Mouse (Mus musculus): Measurements from ENCODE around the gene Tnni1. TPM values are rescaled to one million over a fixed set of nuclear protein-coding genes. Genes with fewer than 3 reads are reported as not detected.

Gene Tnni1
- polyA plus RNA-seq, 1 experiment from 2014 or later, result 58.2 TPM

DNA sequence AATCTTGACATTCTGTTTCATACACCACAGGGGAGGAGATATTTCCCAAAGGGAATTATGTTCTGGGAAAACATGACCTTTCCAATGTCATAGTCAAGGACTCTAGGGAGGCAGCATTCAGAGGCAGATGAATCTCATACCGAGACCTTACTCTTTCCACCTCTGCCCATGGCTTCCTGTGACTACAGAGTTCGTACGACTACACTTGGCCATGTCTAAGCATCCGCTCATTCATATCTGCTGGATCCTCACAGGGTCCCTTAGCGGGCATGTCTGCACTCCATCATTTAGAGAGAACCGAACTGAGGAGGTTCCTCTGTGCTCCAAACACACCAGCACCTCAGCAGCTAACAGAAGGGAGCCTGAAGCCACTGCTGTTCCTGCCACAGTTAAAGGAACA, 59.8 kb downstream of the Tnni1 start:
- no peak overlapping the region for H3K9ac ChIP-seq (ENCODE audit: low read depth, low read length)
- H3K36me3 ChIP-seq (ENCODE audit: control insufficient read depth, insufficient read depth, low read length), result no peaks in the 10 kb centered on the region
- ATAC-seq (replicated peaks; ENCODE audit: low FRiP score), result no peak
- peaks cover under 1% of the 10 kb centered on the region; the same call in 1 of the 2 replicates for H3K4me1 ChIP-seq (replicated peaks; ENCODE audit: control insufficient read depth, insufficient read depth, low read length)
- no peak overlapping the region for H3K4me2 ChIP-seq
- no peaks in the 10 kb centered on the region for H3K9me3 ChIP-seq (ENCODE audit: control insufficient read depth, low read length)
- 0 out of 2 replicates have a peak, but pooled peaks cover 2% of the 10 kb centered on the region for H3K27me3 ChIP-seq (replicated peaks; ENCODE audit: control insufficient read depth, insufficient read depth, low read length)
- no peak for DNase-seq (ENCODE audit: low spot score)
- no peak overlapping the region for H3K4me3 ChIP-seq (ENCODE audit: low read depth, low read length)
- 74% methylated on average over 6 of the region's 6 CpGs for WGBS
- no peak overlapping the region for H3K27ac ChIP-seq (ENCODE audit: low read depth, low read length)

DNA sequence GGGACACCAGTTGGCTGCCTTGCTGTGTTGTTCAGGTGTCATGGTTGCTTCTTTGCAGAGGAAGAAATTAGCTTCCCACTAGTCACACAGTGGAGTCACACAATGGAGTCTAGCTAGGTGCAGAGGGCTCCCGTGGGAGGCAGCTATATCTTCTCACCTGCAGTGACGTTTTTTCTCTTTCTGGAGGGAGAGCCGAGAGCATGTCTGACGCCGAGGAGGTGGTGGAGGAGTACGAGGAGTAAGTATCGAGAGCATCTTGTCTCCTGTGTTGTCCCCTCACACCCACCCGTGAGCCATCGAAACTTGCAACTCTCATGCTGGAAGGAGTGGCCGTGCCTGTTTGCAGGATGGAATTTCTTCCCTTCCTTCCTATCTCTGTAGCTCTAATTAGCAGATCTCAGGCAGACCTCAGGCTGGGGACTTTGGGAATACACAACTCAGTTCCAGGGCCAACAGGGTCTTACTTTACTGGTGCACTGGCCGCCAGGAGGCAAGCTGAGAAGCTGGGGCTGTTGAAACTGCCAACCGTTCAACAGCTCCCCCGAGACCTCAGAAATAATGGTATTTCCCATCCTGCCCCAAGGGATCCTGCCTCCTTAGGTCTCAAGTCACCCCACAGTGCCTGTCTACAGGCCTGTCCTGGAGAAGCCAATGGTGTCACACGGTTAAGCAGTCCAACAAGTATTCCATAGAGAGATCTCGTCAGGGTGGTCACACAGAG, 61.6 kb downstream of the Tnni1 start:
- Histone ChIP-seq H3K36me3 (ENCODE audit: control insufficient read depth, insufficient read depth, low read length) (no peaks in the 10 kb centered on the region), H3K27ac (ENCODE audit: low read depth, low read length) (no peak overlapping the region), H3K4me2 (no peak overlapping the region), H3K4me3 (ENCODE audit: low read depth, low read length) (no peak overlapping the region), H3K4me1 (replicated peaks; ENCODE audit: control insufficient read depth, insufficient read depth, low read length) (peaks cover 5% of the 10 kb centered on the region; the same call in 1 of the 2 replicates), H3K9me3 (ENCODE audit: control insufficient read depth, low read length) (no peaks in the 10 kb centered on the region), H3K27me3 (replicated peaks; ENCODE audit: control insufficient read depth, insufficient read depth, low read length) (0 out of 2 replicates have a peak, but pooled peaks cover 2% of the 10 kb centered on the region), H3K9ac (ENCODE audit: low read depth, low read length) (no peak overlapping the region)
- ATAC-seq (replicated peaks; ENCODE audit: low FRiP score) (no peak), DNase-seq (ENCODE audit: low spot score) (no peak)
- WGBS, result 56% methylated on average over 15 of the region's 15 CpGs

- Histone ChIP-seq H3K4me3 (ENCODE audit: low read depth, low read length) (no peak overlapping the region), H3K9ac (ENCODE audit: low read depth, low read length) (no peak overlapping the region), H3K9me3 (ENCODE audit: control insufficient read depth, low read length) (no peaks in the 10 kb centered on the region), H3K4me2 (no peak overlapping the region), H3K36me3 (ENCODE audit: control insufficient read depth, insufficient read depth, low read length) (no peaks in the 10 kb centered on the region), H3K4me1 (replicated peaks; ENCODE audit: control insufficient read depth, insufficient read depth, low read length) (peaks cover 5% of the 10 kb centered on the region; the same call in 1 of the 2 replicates), H3K27ac (ENCODE audit: low read depth, low read length) (no peak overlapping the region), H3K27me3 (replicated peaks; ENCODE audit: control insufficient read depth, insufficient read depth, low read length) (peaks cover 2% of the 10 kb centered on the region; the same call in 1 of the 2 replicates)
- no peak for DNase-seq (ENCODE audit: low spot score)
- WGBS, result 80% methylated on average over 10 of the region's 10 CpGs
- ATAC-seq (replicated peaks; ENCODE audit: low FRiP score), result no peak
Observed at GRCm38 (mm10) chr1:135843519-135844262, 64.5 kb downstream of the Tnni1 start.

- Histone ChIP-seq H3K9me3 (ENCODE audit: control insufficient read depth, low read length) (no peaks in the 10 kb centered on the region), H3K4me2 (no peak overlapping the region), H3K4me3 (ENCODE audit: low read depth, low read length) (no peak overlapping the region), H3K9ac (ENCODE audit: low read depth, low read length) (no peak overlapping the region), H3K4me1 (replicated peaks; ENCODE audit: control insufficient read depth, insufficient read depth, low read length) (peaks cover 5% of the 10 kb centered on the region; the same call in 1 of the 2 replicates), H3K27me3 (replicated peaks; ENCODE audit: control insufficient read depth, insufficient read depth, low read length) (peaks cover 2% of the 10 kb centered on the region; the same call in 1 of the 2 replicates), H3K27ac (ENCODE audit: low read depth, low read length) (no peak overlapping the region), H3K36me3 (ENCODE audit: control insufficient read depth, insufficient read depth, low read length) (no peaks in the 10 kb centered on the region)
- WGBS, result 34% methylated on average over 6 of the region's 6 CpGs
- DNase-seq (ENCODE audit: low spot score) (no peak), ATAC-seq (replicated peaks; ENCODE audit: low FRiP score) (no peak)
Observed at GRCm38 (mm10) chr1:135844481-135844880, 65.2 kb downstream of the Tnni1 start.

DNA sequence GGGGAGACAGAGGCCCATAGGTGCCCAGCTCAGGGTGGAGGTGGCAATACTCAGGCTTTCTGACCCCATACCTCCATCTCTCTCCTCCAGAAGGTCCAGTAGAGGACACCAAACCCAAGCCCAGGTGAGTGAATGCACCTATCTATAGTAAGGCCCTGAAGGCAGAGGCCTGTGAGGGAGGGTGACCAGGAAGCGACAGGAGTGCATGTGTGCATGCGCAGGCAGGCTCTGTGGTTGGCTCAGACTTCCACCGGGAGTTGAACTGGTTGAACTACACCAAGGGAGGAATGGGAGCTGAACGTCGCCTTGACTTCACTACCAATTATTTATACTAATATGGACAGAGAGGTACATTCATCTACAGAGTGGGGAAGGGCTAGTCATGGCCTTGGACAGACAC, 67.4 kb downstream of the Tnni1 start:
- no peak overlapping the region for H3K27ac ChIP-seq (ENCODE audit: low read depth, low read length)
- H3K9me3 ChIP-seq (ENCODE audit: control insufficient read depth, low read length), result no peaks in the 10 kb centered on the region
- 67% methylated on average over 5 of the region's 5 CpGs for WGBS
- no peak overlapping the region for H3K4me3 ChIP-seq (ENCODE audit: low read depth, low read length)
- H3K4me2 ChIP-seq, result no peak overlapping the region
- ATAC-seq (replicated peaks; ENCODE audit: low FRiP score) (no peak), DNase-seq (ENCODE audit: low spot score) (no peak)
- H3K36me3 ChIP-seq (ENCODE audit: control insufficient read depth, insufficient read depth, low read length), result no peaks in the 10 kb centered on the region
- no peaks in the 10 kb centered on the region; the same call in 1 of the 2 replicates for H3K27me3 ChIP-seq (replicated peaks; ENCODE audit: control insufficient read depth, insufficient read depth, low read length)
- peaks cover 12% of the 10 kb centered on the region for H3K4me1 ChIP-seq (replicated peaks; ENCODE audit: control insufficient read depth, insufficient read depth, low read length)
- no peak overlapping the region for H3K9ac ChIP-seq (ENCODE audit: low read depth, low read length)

- DNase-seq (ENCODE audit: low spot score) (peak; percentile 52), ATAC-seq (replicated peaks; ENCODE audit: low FRiP score) (peak; percentile 57; the same call in 1 of the 2 replicates)
Observed at GRCm38 (mm10) chr1:135847139-135847562, 67.9 kb downstream of the Tnni1 start.

DNA sequence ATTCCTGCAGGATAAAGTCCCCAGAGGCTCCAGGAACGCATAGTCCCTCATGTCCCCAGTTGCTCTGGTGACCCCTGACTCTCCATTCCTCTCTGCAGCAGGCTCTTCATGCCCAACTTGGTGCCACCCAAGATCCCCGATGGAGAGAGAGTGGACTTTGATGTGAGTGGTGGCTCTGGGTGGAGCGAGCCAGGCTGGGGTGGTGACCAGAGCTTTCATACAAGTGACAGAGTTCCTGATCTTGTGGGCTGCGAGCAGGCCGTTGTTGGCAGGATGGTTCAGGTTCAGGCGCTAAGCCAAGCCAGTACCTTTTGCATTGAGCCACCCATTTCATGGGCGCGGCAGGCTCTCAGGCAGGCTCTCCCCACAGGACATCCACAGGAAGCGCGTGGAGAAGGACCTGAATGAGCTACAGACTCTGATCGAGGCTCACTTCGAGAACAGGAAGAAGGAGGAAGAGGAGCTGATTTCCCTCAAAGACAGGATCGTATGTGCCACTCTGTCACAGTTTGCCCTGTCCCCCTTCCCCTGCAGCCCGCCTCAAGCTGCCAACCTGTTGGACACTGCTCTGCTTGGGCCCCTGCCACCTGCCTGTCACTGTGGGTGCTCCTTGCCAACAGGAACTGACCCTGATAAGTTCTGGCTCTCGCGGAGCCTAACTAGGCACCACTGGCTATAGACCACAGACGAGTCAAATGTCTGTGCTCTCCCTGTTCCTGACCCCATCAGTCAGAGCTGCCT, 68.5 kb downstream of the Tnni1 start:
- no peak overlapping the region for H3K9ac ChIP-seq (ENCODE audit: low read depth, low read length)

More at GRCm38 (mm10) chr1:135847139-135847562, 67.9 kb downstream of the Tnni1 start:
- Histone ChIP-seq H3K9ac (ENCODE audit: low read depth, low read length) (no peak overlapping the region), H3K4me1 (replicated peaks; ENCODE audit: control insufficient read depth, insufficient read depth, low read length) (peaks cover 16% of the 10 kb centered on the region), H3K36me3 (ENCODE audit: control insufficient read depth, insufficient read depth, low read length) (no peaks in the 10 kb centered on the region), H3K27me3 (replicated peaks; ENCODE audit: control insufficient read depth, insufficient read depth, low read length) (no peaks in the 10 kb centered on the region; the same call in 1 of the 2 replicates), H3K27ac (ENCODE audit: low read depth, low read length) (no peak overlapping the region), H3K4me3 (ENCODE audit: low read depth, low read length) (no peak overlapping the region), H3K4me2 (no peak overlapping the region), H3K9me3 (ENCODE audit: control insufficient read depth, low read length) (no peaks in the 10 kb centered on the region)
- WGBS, result 22% methylated on average over 6 of the region's 6 CpGs

GRCm38 (mm10) chr1:135850722-135851512, 71.7 kb downstream of the Tnni1 start:
- Histone ChIP-seq H3K36me3 (ENCODE audit: control insufficient read depth, insufficient read depth, low read length) (no peaks in the 10 kb centered on the region), H3K4me3 (ENCODE audit: low read depth, low read length) (no peak overlapping the region), H3K4me1 (replicated peaks; ENCODE audit: control insufficient read depth, insufficient read depth, low read length) (peaks cover 35% of the 10 kb centered on the region), H3K4me2 (no peak overlapping the region), H3K27me3 (replicated peaks; ENCODE audit: control insufficient read depth, insufficient read depth, low read length) (no peaks in the 10 kb centered on the region; the same call in 1 of the 2 replicates), H3K9ac (ENCODE audit: low read depth, low read length) (no peak overlapping the region), H3K27ac (ENCODE audit: low read depth, low read length) (no peak overlapping the region), H3K9me3 (ENCODE audit: control insufficient read depth, low read length) (no peaks in the 10 kb centered on the region)
- DNase-seq (ENCODE audit: low spot score) (no peak), ATAC-seq (replicated peaks; ENCODE audit: low FRiP score) (no peak; the same call in 1 of the 2 replicates)
- WGBS, result 63% methylated on average over 12 of the region's 12 CpGs

More for the DNA sequence above, 68.5 kb downstream of the Tnni1 start:
- Histone ChIP-seq H3K27me3 (replicated peaks; ENCODE audit: control insufficient read depth, insufficient read depth, low read length) (no peaks in the 10 kb centered on the region; the same call in 1 of the 2 replicates), H3K27ac (ENCODE audit: low read depth, low read length) (no peak overlapping the region), H3K4me2 (no peak overlapping the region), H3K9me3 (ENCODE audit: control insufficient read depth, low read length) (no peaks in the 10 kb centered on the region), H3K4me3 (ENCODE audit: low read depth, low read length) (no peak overlapping the region), H3K36me3 (ENCODE audit: control insufficient read depth, insufficient read depth, low read length) (no peaks in the 10 kb centered on the region), H3K4me1 (replicated peaks; ENCODE audit: control insufficient read depth, insufficient read depth, low read length) (peaks cover 21% of the 10 kb centered on the region)
- WGBS, result 70% methylated on average over 17 of the region's 17 CpGs
- DNase-seq (ENCODE audit: low spot score), result no peak
- ATAC-seq (replicated peaks; ENCODE audit: low FRiP score), result no peak

Measured in liver, embryonic 11.5 days (tissue).